Mouse (Mus musculus): ENCODE results near the gene Stard13. TPM values are rescaled to one million over a fixed set of nuclear protein-coding genes. Genes with fewer than 3 reads are reported as not detected.

Stard13 gene
- total and polyA plus RNA-seq, 3 experiments, result not detected

DNA sequence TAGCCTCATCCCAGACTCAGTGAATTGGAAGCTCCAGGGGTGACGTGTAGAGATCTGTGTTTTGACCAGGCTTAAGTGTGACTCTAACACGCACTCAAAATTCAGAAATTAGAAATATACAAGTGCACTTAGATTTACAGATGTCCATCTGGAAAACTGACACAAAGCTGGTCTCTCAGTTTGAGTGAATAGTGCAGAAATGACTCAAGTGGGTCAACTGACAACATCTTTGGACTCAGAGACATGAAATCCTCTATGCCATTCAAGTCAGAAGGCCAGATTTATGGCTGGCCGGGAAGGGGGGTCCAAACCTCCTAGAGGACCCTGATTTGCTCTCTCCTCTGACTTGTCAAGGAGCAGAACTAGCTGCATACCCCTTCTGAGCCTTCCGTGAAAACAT, 85.6 kb downstream of the Stard13 start:
- Histone ChIP-seq H3K9me3 (replicated peaks; ENCODE audit: insufficient read depth, low read length) (no peaks in the 10 kb centered on the region), H3K27ac (ENCODE audit: control insufficient read depth, low read depth, low read length) (no peak overlapping the region), H3K79me2 (ENCODE audit: control insufficient read depth, insufficient read depth, low read length, poor library complexity) (no peaks in the 10 kb centered on the region), H3K4me1 (ENCODE audit: control insufficient read depth in 1 of 2, insufficient read depth in 2 of 2, low read length in 2 of 2) (no peaks in the 10 kb centered on the region), H3K27me3 (ENCODE audit: control insufficient read depth in 1 of 2, insufficient read depth in 2 of 2, low read length in 2 of 2) (no peaks in the 10 kb centered on the region), H3K4me3 (ENCODE audit: control insufficient read depth in 1 of 2, insufficient read depth in 1 of 2, low read depth in 2 of 2, low read length in 2 of 2) (no peak overlapping the region), H3K9ac (ENCODE audit: control insufficient read depth, low read depth, low read length, poor library complexity, severe bottlenecking) (no peak overlapping the region), H3K36me3 (ENCODE audit: control insufficient read depth in 1 of 2, insufficient read depth in 2 of 2, low read length in 2 of 2) (no peaks in the 10 kb centered on the region)
- TF ChIP-seq ZC3H11A (IDR thresholded peaks at IDR 0.05; ENCODE audit: low read depth, low read length) (no peak), POLR2A (IDR thresholded peaks at IDR 0.05; ENCODE audit: control insufficient read depth in 1 of 2, insufficient read depth in 1 of 2, low read depth in 1 of 2, low read length in 2 of 2, poor library complexity in 1 of 2) (no peak), RAD21 (IDR thresholded peaks at IDR 0.05; ENCODE audit: low read depth, low read length) (no peak), MYC (IDR thresholded peaks at IDR 0.05; ENCODE audit: low read depth, low read length) (no peak), SMC3 (IDR thresholded peaks at IDR 0.05; ENCODE audit: low read depth, low read length) (no peak), CHD2 (IDR thresholded peaks at IDR 0.05; ENCODE audit: low read length) (no peak), ZKSCAN1 (IDR thresholded peaks at IDR 0.05; ENCODE audit: low read depth, low read length) (no peak), GABPA (IDR thresholded peaks at IDR 0.05; ENCODE audit: low read depth, low read length) (no peak), MXI1 (IDR thresholded peaks at IDR 0.05; ENCODE audit: low read depth, low read length) (no peak), CTCF (IDR thresholded peaks at IDR 0.05 in 2 of 3, conservative IDR thresholded peaks at IDR 0.05 in 1 of 3; ENCODE audit: control insufficient read depth in 1 of 3, insufficient read depth in 1 of 3, low read depth in 2 of 3, low read length in 3 of 3, poor library complexity in 1 of 3, severe bottlenecking in 1 of 3) (no peak), USF2 (IDR thresholded peaks at IDR 0.05; ENCODE audit: borderline replicate concordance in 1 of 2, insufficient read depth in 1 of 2, low read depth in 1 of 2, low read length in 2 of 2) (no peak), MAX (IDR thresholded peaks at IDR 0.05; ENCODE audit: low read length) (no peak), EP300 (IDR thresholded peaks at IDR 0.05; ENCODE audit: low read depth in 1 of 2, low read length in 2 of 2) (no peak), NRF1 (IDR thresholded peaks at IDR 0.05; ENCODE audit: insufficient read depth, low read depth, low read length, poor library complexity, severe bottlenecking) (no peak)
- no peak for DNase-seq (ENCODE audit: low read depth, low spot score)

DNA sequence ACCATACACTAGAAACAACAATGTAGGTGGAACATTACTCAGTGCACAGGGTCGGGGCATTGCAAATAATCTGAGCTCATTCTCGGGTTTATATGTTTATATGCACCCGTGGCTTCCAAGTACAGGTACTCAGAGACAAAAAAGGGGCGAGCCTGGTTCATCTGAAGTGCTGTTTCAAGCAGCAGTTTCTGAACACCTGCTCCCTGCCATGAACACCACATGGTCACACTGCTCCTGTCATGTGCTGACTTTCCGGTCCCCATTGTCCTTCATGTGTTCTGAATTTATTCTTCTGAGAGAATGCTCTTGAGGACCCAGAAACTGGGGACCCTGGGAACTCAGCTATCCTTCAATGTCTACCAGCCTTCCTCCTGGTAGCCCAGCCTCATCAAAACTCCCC, 87.8 kb downstream of the Stard13 start:
- Histone ChIP-seq H3K9me3 (replicated peaks; ENCODE audit: insufficient read depth, low read length) (no peaks in the 10 kb centered on the region), H3K4me1 (ENCODE audit: control insufficient read depth in 1 of 2, insufficient read depth in 2 of 2, low read length in 2 of 2) (no peaks in the 10 kb centered on the region), H3K4me3 (ENCODE audit: control insufficient read depth in 1 of 2, insufficient read depth in 1 of 2, low read depth in 2 of 2, low read length in 2 of 2) (no peak overlapping the region), H3K27ac (ENCODE audit: control insufficient read depth, low read depth, low read length) (no peak overlapping the region), H3K27me3 (ENCODE audit: control insufficient read depth in 1 of 2, insufficient read depth in 2 of 2, low read length in 2 of 2) (no peaks in the 10 kb centered on the region), H3K36me3 (ENCODE audit: control insufficient read depth in 1 of 2, insufficient read depth in 2 of 2, low read length in 2 of 2) (no peaks in the 10 kb centered on the region), H3K79me2 (ENCODE audit: control insufficient read depth, insufficient read depth, low read length, poor library complexity) (no peaks in the 10 kb centered on the region), H3K9ac (ENCODE audit: control insufficient read depth, low read depth, low read length, poor library complexity, severe bottlenecking) (no peak overlapping the region)
- TF ChIP-seq RCOR1 (IDR thresholded peaks at IDR 0.05; ENCODE audit: low read depth, low read length) (no peak), ZC3H11A (IDR thresholded peaks at IDR 0.05; ENCODE audit: low read depth, low read length) (no peak), GABPA (IDR thresholded peaks at IDR 0.05; ENCODE audit: low read depth, low read length) (no peak), EP300 (IDR thresholded peaks at IDR 0.05; ENCODE audit: low read depth in 1 of 2, low read length in 2 of 2) (no peak), TAL1 (IDR thresholded peaks at IDR 0.05; ENCODE audit: low read length) (no peak), USF2 (IDR thresholded peaks at IDR 0.05; ENCODE audit: borderline replicate concordance in 1 of 2, insufficient read depth in 1 of 2, low read depth in 1 of 2, low read length in 2 of 2) (no peak), GATA1 (IDR thresholded peaks at IDR 0.05; ENCODE audit: low read depth, low read length) (no peak), UBTF (IDR thresholded peaks at IDR 0.05; ENCODE audit: borderline replicate concordance, insufficient read depth, low read depth, low read length) (no peak), CTCF (IDR thresholded peaks at IDR 0.05 in 2 of 3, conservative IDR thresholded peaks at IDR 0.05 in 1 of 3; ENCODE audit: control insufficient read depth in 1 of 3, insufficient read depth in 1 of 3, low read depth in 2 of 3, low read length in 3 of 3, poor library complexity in 1 of 3, severe bottlenecking in 1 of 3) (no peak), SMC3 (IDR thresholded peaks at IDR 0.05; ENCODE audit: low read depth, low read length) (no peak), TCF12 (IDR thresholded peaks at IDR 0.05; ENCODE audit: low read depth, low read length) (no peak), MEF2A (IDR thresholded peaks at IDR 0.05; ENCODE audit: extremely low read depth, insufficient replicate concordance, low read depth, low read length, poor library complexity, severe bottlenecking) (no peak), MYC (IDR thresholded peaks at IDR 0.05; ENCODE audit: low read depth, low read length) (no peak), POLR2AphosphoS5 (IDR thresholded peaks at IDR 0.05; ENCODE audit: borderline replicate concordance, low read depth, low read length) (no peak)
- DNase-seq (ENCODE audit: low read depth, low spot score), result no peak

Data from MEL (cell line).